Mouse (Mus musculus): Measurements from ENCODE around the gene Lcn12. TPM values are rescaled to one million over a fixed set of nuclear protein-coding genes. Genes with fewer than 3 reads are reported as not detected.

Lcn12 gene
- polyA plus RNA-seq, 1 experiment from 2014 or later: not detected

DNA sequence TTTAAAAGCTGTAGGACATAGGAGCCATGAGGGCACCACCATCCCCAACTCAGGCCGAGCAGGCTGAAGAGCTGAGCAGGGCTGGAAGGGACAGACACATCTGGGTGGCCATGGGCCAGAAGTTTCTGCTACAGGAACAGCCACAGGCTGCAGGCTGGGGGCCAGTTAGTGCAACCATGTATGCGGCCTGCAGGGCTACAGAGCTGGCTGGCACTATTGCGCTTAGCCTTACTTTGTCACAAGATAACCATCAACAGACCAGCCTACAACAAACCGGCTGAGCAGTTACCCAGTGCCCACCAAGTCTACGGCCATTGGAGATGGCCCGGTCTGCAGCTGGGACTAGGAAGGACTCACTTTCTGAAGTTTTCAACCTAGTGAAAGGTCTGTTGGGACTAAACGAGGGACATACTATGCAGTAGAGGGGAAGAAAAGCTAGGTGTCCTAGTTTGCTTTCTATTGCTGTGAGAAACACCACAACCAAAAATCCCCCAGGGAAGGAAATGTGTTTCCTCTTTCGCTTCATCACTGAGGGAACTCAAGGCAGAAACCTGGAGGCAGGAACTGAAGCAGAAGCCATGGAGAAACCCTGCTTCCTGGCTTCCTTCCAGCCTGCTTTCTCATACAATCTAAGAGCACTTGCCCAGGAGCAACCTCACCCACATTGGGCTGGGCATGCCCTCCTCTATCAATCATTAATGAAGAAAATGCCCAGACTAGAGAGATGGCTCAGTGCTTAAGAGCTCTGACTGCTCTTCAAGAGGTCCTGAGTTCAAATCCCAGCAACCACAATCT is 42.7 kb downstream of the Lcn12 start:
- 88% methylated on average over 8 of the region's 8 CpGs for WGBS
- no peak for ATAC-seq (ENCODE audit: low FRiP score, low read depth)

GRCm38 (mm10) chr2:25442682-25443081 is 51.0 kb downstream of the Lcn12 start:
- H3K27me3 ChIP-seq (replicated peaks): no peaks in the 10 kb centered on the region

More for the DNA sequence above, 42.7 kb downstream of the Lcn12 start:
- Histone ChIP-seq H3K9ac (no peak overlapping the region), H3K27me3 (replicated peaks) (no peaks in the 10 kb centered on the region), H3K4me1 (no peaks in the 10 kb centered on the region), H3K36me3 (peaks cover 19% of the 10 kb centered on the region), H3K27ac (no peak overlapping the region), H3K9me3 (no peaks in the 10 kb centered on the region), H3K4me2 (replicated peaks) (no peak overlapping the region), H3K4me3 (no peak overlapping the region)

GRCm38 (mm10) chr2:25441067-25441466 is 52.6 kb downstream of the Lcn12 start:
- no peaks in the 10 kb centered on the region for H3K9me3 ChIP-seq
- H3K9ac ChIP-seq: no peak overlapping the region
- no peak overlapping the region for H3K4me2 ChIP-seq (replicated peaks)
- no peak overlapping the region for H3K27ac ChIP-seq
- no peak overlapping the region for H3K4me3 ChIP-seq
- H3K4me1 ChIP-seq: no peaks in the 10 kb centered on the region
- no peaks in the 10 kb centered on the region for H3K27me3 ChIP-seq (replicated peaks)
- WGBS: 91% methylated on average over 20 of the region's 20 CpGs
- ATAC-seq (ENCODE audit: low FRiP score, low read depth): no peak
- peaks cover 91% of the 10 kb centered on the region for H3K36me3 ChIP-seq

More at GRCm38 (mm10) chr2:25442682-25443081, 51.0 kb downstream of the Lcn12 start:
- Histone ChIP-seq H3K27ac (no peak overlapping the region), H3K9ac (no peak overlapping the region), H3K36me3 (peaks cover 91% of the 10 kb centered on the region), H3K4me3 (no peak overlapping the region), H3K4me1 (no peaks in the 10 kb centered on the region), H3K4me2 (replicated peaks) (no peak overlapping the region), H3K9me3 (no peaks in the 10 kb centered on the region)
- ATAC-seq (ENCODE audit: low FRiP score, low read depth): no peak
- WGBS: 91% methylated on average over 14 of the region's 14 CpGs

Small RNA genes within 50 kb of the gene (microRNA-seq; reads per million reads assigned to microRNA genes)
- not detected for gene Mir3087

Other genes starting within 250 kb of the Lcn12 start
- gene AL732309.1, start 247.0 kb downstream of the Lcn12 start, polyA plus RNA-seq (2016; fragmentation: Nextera tagmentation; extraction: Ambion mirVana): 5.2 and 6.4 TPM in 2 replicates
- gene Tmem203, start 238.5 kb downstream of the Lcn12 start, polyA plus RNA-seq (2016; fragmentation: Nextera tagmentation; extraction: Ambion mirVana): 20.3 and 22.4 TPM in 2 replicates
- 14.4 and 15.2 TPM in 2 replicates for gene Tprn, start 231.3 kb downstream of the Lcn12 start, polyA plus RNA-seq (2016; fragmentation: Nextera tagmentation; extraction: Ambion mirVana)
- 201 and 204 TPM in 2 replicates for gene Ssna1, start 221.5 kb downstream of the Lcn12 start, polyA plus RNA-seq (2016; fragmentation: Nextera tagmentation; extraction: Ambion mirVana)
- 142 and 144 TPM in 2 replicates for gene Anapc2, start 221.4 kb downstream of the Lcn12 start, polyA plus RNA-seq (2016; fragmentation: Nextera tagmentation; extraction: Ambion mirVana)
- not detected in 2 replicates for gene Tmem210, start 205.8 kb downstream of the Lcn12 start, polyA plus RNA-seq (2016; fragmentation: Nextera tagmentation; extraction: Ambion mirVana)
- gene Lrrc26, start 204.0 kb downstream of the Lcn12 start, polyA plus RNA-seq (2016; fragmentation: Nextera tagmentation; extraction: Ambion mirVana): not detected in 2 replicates
- 8.1 and 11.3 TPM in 2 replicates for gene Grin1, start 174.7 kb downstream of the Lcn12 start, polyA plus RNA-seq (2016; fragmentation: Nextera tagmentation; extraction: Ambion mirVana)
- gene Man1b1, start 161.6 kb downstream of the Lcn12 start, polyA plus RNA-seq (2016; fragmentation: Nextera tagmentation; extraction: Ambion mirVana): 70.3 and 71.7 TPM in 2 replicates
- gene Dpp7, start 137.6 kb downstream of the Lcn12 start, polyA plus RNA-seq (2016; fragmentation: Nextera tagmentation; extraction: Ambion mirVana): 21.2 and 24.5 TPM in 2 replicates
- gene Uap1l1, start 128.2 kb downstream of the Lcn12 start, polyA plus RNA-seq (2016; fragmentation: Nextera tagmentation; extraction: Ambion mirVana): 5.6 and 7.2 TPM in 2 replicates
- gene Sapcd2, start 121.6 kb downstream of the Lcn12 start, polyA plus RNA-seq (2016; fragmentation: Nextera tagmentation; extraction: Ambion mirVana): 38.1 and 39.5 TPM in 2 replicates
- 0.75 and 1.5 TPM in 2 replicates for gene Entpd2, start 98.0 kb downstream of the Lcn12 start, polyA plus RNA-seq (2016; fragmentation: Nextera tagmentation; extraction: Ambion mirVana)
- gene Npdc1, start 94.6 kb downstream of the Lcn12 start, polyA plus RNA-seq (2016; fragmentation: Nextera tagmentation; extraction: Ambion mirVana): 241 and 266 TPM in 2 replicates
- 0.09 and 0.29 TPM in 2 replicates for gene Fut7, start 70.6 kb downstream of the Lcn12 start, polyA plus RNA-seq (2016; fragmentation: Nextera tagmentation; extraction: Ambion mirVana)
- 10.0 and 10.2 TPM in 2 replicates for gene Abca2, start 65.2 kb downstream of the Lcn12 start, polyA plus RNA-seq (2016; fragmentation: Nextera tagmentation; extraction: Ambion mirVana)
- gene Clic3, start 37.1 kb downstream of the Lcn12 start, polyA plus RNA-seq (2016; fragmentation: Nextera tagmentation; extraction: Ambion mirVana): 1.7 and 2.3 TPM in 2 replicates
- gene Paxx, start 32.8 kb downstream of the Lcn12 start, polyA plus RNA-seq (2016; fragmentation: Nextera tagmentation; extraction: Ambion mirVana): 49.5 and 52.5 TPM in 2 replicates
- gene Ptgds, start 23.9 kb downstream of the Lcn12 start, polyA plus RNA-seq (2016; fragmentation: Nextera tagmentation; extraction: Ambion mirVana): 1.1 and 1.4 TPM in 2 replicates
- gene Fbxw5, start 6.8 kb upstream of the Lcn12 start, polyA plus RNA-seq (2016; fragmentation: Nextera tagmentation; extraction: Ambion mirVana): 107 and 118 TPM in 2 replicates
- 5.3 and 6.1 TPM in 2 replicates for gene C8g, start 7.8 kb upstream of the Lcn12 start, polyA plus RNA-seq (2016; fragmentation: Nextera tagmentation; extraction: Ambion mirVana)
- 26.9 and 28.0 TPM in 2 replicates for gene Traf2, start 53.0 kb upstream of the Lcn12 start, polyA plus RNA-seq (2016; fragmentation: Nextera tagmentation; extraction: Ambion mirVana)
- 386 TPM in 2 replicates for gene Edf1, start 63.9 kb upstream of the Lcn12 start, polyA plus RNA-seq (2016; fragmentation: Nextera tagmentation; extraction: Ambion mirVana)
- 1.7 and 4.8 TPM in 2 replicates for gene Mamdc4, start 80.9 kb upstream of the Lcn12 start, polyA plus RNA-seq (2016; fragmentation: Nextera tagmentation; extraction: Ambion mirVana)
- 169 and 176 TPM in 2 replicates for gene Phpt1, start 81.3 kb upstream of the Lcn12 start, polyA plus RNA-seq (2016; fragmentation: Nextera tagmentation; extraction: Ambion mirVana)
- 2.3 and 3.0 TPM in 2 replicates for gene Ajm1, start 87.8 kb upstream of the Lcn12 start, polyA plus RNA-seq (2016; fragmentation: Nextera tagmentation; extraction: Ambion mirVana)
- 78.3 and 82.5 TPM in 2 replicates for gene Rabl6, start 114.6 kb upstream of the Lcn12 start, polyA plus RNA-seq (2016; fragmentation: Nextera tagmentation; extraction: Ambion mirVana)
- 0.26 and 0.30 TPM in 2 replicates for gene Ccdc183, start 123.8 kb upstream of the Lcn12 start, polyA plus RNA-seq (2016; fragmentation: Nextera tagmentation; extraction: Ambion mirVana)
- gene Tmem141, start 128.1 kb upstream of the Lcn12 start, polyA plus RNA-seq (2016; fragmentation: Nextera tagmentation; extraction: Ambion mirVana): 22.7 and 24.9 TPM in 2 replicates
- 1.2 and 1.3 TPM in 2 replicates for gene Fcna, start 134.1 kb upstream of the Lcn12 start, polyA plus RNA-seq (2016; fragmentation: Nextera tagmentation; extraction: Ambion mirVana)
- gene Lcn8, start 159.2 kb upstream of the Lcn12 start, polyA plus RNA-seq (2016; fragmentation: Nextera tagmentation; extraction: Ambion mirVana): not detected in 2 replicates
- gene Lcn5, start 164.0 kb upstream of the Lcn12 start, polyA plus RNA-seq (2016; fragmentation: Nextera tagmentation; extraction: Ambion mirVana): not detected in 2 replicates
- gene Lcn6, start 182.9 kb upstream of the Lcn12 start, polyA plus RNA-seq (2016; fragmentation: Nextera tagmentation; extraction: Ambion mirVana): not detected in 2 replicates
- not detected in 2 replicates for gene Lcn10, start 188.8 kb upstream of the Lcn12 start, polyA plus RNA-seq (2016; fragmentation: Nextera tagmentation; extraction: Ambion mirVana)
- gene Obp2a, start 206.1 kb upstream of the Lcn12 start, polyA plus RNA-seq (2016; fragmentation: Nextera tagmentation; extraction: Ambion mirVana): not detected in 2 replicates
- gene Bmyc, start 212.8 kb upstream of the Lcn12 start, polyA plus RNA-seq (2016; fragmentation: Nextera tagmentation; extraction: Ambion mirVana): 94.1 and 95.1 TPM in 2 replicates
- gene Obp2b, start 243.1 kb upstream of the Lcn12 start, polyA plus RNA-seq (2016; fragmentation: Nextera tagmentation; extraction: Ambion mirVana): not detected in 2 replicates

Data from neural tube, embryonic 12.5 days (tissue).